Mouse (Mus musculus) gastrocnemius, adult 8-10 months (tissue): ENCODE results near the gene Ece1. TPM values are rescaled to one million over a fixed set of nuclear protein-coding genes. Genes with fewer than 3 reads are reported as not detected.
"Not testable (repeated sequence)": the region's sequence is repeated elsewhere in the genome, so short reads cannot be mapped to it uniquely, and the experiment has no call there.

ENCODE experiments used
- DNase-seq, 2 experiments: peaks; one replicate each; pipeline ENCODE4 v3.0.0; 2022; ENCODE audit warnings: low spot score in 2 of 2
- total RNA-seq, 4 experiments: library from RNA; stranded (reverse); gene quantifications; 2 replicates each; pipeline ENCODE4 v1.2.4; 2022

Ece1 gene
- total RNA-seq, 4 experiments from 2014 or later: 48.8 to 97.1 (median 69.4) TPM

DNA sequence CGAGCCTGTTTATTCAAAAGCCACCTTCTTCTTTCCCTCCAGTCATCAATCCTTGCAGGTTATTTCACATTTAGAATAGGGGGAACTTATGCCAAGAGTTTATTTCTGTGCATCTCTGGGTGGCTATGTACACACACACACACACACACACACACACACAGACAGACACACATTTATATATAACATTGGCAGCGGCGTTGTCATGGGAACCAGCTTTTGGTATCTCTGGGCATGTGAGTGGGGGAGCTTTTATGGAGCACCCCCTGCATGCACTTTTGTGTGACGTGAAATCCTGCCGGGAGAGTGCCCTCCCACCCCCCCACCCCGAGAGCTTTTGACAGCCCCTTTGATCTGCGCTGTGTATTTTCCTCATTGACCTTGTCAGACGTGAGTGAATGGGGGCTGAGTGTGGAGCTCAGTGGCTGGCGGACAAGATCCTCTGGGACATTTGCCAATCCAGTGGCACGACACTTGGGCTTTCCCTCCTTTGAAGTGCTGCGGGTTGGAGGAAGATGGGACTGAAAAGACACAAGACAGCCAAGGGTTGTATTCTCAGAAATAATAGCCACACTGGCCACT, 117.1 kb downstream of the Ece1 start:
- not testable (repeated sequence) for DNase-seq

DNA sequence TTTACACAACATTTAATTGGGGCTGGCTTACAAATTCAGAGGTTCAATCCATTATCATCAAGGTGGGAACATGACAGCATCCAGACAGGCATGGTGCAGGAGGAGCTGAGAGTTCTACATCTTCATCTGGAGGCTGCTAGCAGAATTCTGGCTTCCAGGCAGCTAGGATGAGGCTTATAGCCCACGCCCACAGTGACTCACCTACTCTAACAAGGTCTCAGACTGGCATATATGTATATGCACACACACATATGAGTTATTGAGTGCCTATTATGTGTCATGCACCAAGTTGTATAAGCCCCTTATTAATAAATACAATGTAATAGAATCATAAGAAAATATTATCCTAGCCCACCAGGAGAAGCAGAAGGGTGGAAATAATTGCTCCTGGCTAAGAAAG, 120.8 kb downstream of the Ece1 start:
- no peak for DNase-seq

DNA sequence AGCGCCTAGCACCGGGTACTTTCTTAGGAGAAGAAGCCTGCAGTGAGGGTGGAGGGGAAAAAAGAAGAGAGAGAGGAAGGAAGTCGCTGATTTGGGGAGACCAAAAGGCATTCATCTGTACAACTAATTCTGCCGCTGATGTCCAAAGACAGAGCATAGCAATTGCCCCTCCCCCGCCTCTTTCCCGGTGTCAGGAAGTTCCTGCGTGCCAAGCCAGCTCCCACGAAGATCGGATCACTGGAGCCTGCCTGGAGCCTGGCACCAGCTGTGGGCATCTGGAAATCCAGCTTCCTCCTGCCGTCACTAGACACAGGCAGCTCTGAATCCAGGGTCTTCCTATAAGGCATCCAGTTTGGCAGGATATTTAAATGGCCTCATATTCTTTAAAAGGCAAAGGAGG, 122.2 kb downstream of the Ece1 start:
- DNase-seq: no peak

DNA sequence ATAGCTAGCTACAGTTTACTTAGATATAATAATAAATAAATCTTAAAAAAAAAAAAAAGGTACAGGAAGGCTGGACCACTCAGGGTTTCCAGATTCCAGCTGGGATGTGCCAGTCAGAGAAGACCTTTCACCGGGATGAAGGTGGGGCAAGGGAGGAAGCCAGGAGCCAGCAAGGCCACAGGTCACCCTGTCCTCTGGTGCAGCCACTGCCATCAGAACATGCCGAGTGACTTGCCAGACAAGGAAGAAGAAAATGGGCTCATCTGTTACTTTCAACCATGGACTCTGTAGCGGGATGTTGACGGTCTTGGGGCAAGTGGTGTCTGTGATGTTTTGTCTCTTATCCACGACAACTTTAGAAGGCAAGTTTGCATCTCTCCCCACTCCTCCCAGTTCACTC, 122.7 kb downstream of the Ece1 start:
- no peak for DNase-seq

DNA sequence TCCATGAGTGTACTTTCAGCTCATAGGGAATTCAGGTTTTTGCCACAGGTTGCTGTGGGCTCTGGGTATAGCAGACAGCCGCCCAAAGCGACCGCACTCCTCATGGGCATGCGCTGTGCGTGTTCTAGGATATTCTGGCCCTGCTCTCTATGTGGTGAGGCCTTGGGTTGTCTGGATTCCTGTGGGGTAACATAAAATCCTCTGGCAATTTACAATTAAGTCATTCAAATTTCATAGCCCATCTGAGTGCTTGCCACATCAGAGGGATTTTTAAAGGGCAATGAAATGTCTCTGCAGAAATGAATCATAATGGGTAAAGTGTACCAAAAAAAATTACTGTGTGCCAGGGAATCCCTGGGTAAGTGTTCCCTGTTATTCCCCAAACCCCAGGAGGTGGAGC, 127.4 kb downstream of the Ece1 start:
- DNase-seq: no peak

DNA sequence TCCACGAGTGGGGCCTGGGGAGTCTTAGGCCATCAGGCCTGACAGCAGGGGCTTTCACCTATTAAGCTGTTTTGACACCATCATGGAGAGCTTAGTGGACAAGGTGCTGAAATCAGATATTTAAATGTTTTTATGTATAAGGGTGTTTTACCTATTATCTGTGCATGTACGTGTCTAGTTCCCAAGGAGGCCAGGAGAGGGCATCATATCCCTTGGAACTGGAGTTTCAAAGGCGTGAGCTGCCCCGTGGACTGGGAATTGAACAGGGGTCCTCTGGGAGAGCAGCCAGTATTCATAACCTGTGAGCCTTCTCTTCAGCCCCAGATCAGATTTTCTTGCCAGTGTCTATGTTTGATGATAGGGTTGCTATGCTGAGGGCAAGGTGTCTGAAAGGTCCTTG, 128.4 kb downstream of the Ece1 start:
- no peak for DNase-seq

DNA sequence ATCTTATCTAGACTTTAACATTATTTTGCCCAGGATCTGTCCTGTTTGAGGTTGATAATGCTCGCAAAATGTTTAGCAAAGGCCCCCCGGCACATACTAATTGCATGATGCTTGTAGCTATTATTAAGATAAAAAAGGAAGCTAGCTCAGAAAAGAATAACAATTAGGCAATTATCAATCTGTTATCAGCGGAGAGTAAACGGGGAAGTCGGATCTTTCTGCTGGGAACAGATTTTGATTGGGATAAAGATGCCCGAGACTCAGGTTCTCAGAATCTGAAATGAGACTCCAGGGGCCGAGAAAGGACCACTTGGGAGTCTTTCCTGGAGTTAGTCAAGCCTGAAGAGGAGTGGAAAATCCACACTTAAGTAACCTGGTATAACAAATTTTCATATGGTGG, 129.2 kb downstream of the Ece1 start:
- no peak for DNase-seq

DNA sequence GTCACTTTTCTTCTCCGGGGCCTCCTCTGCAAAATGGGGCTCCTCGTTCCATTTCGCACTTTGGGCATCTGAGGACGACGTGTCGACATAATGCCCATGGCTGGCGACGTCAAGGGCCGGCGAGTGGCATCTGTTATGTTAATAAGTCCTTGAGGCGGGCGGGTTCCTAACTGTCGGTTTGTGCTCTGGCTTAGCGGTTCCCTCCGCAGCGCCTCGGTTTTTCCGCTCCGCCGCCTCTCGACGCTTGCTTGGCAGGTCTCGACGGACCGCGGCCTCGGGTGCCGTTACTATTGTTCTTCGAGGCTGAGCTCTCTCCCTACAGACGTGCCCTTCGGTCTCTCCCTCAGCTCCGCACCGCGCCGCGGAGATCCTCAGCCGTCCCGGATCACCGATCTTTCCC, 130.9 kb downstream of the Ece1 start, which contains the start of gene Eif4g3:
Gene Eif4g3 (plus strand): TSS at position 133 of the 400 bp plus-strand sequence.
- no peak for DNase-seq

DNA sequence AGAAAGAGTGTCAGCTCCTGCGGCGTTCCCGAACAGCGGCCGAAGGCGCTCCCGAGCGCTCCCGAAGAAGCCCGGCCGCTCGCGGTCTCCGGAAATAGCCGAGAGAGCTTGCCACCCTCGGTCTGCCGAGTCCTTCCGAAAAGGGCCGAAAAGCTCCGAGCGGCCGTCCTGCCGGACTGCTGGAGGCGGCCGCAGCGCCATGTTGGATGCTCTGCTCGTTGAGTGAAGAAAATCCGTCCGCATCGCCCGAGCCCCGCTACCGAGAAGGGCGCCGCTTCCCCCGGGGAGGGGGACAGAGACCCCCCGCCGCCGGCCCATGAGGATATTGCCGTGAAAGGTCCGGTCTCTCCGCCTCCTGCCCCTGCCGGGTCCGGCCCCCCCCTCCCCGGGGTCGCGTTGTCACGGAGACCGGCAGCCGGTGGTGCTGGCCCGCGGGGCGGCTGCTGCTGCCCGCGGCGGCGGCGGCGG, 131.3 kb downstream of the Ece1 start:
- peak; percentile 98 for DNase-seq

DNA sequence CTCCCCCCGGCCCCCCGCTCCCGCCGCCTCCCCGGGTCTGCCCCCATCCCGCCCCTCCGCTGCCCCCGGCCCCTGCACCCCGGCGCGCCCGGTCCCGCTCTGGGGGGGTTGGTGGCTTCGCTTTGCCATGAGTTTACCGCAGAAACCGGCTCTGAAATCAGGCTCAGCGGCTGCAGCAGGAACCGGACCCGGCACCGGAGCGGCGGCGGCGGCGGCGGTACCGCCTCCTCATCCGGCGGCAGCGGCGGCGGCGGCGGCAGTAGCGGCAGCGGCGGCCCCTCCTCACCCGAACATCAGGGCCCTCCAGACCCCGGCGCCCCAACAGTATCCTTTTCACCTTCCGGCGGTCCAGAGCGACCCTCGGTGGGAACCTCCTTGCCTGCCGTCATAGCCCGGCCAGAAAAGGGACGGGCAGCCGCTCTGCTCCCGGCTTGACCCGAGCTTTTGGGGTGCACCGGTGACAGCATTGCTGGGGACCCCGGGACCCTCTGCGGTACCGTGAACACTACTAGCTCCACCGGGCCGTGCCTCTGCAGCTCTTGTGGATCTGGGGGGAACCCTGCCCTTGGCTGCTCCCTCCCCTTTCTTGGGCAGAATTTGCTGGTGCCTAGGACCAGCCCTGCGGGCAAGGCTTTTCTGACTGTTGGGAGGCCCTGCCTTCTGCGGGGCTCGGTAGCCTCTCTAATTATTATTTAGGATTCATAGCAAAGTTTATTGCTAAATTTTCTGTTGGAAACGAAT, 132.0 kb downstream of the Ece1 start:
- DNase-seq: peak in 1 of 2 experiments; percentile 11

DNA sequence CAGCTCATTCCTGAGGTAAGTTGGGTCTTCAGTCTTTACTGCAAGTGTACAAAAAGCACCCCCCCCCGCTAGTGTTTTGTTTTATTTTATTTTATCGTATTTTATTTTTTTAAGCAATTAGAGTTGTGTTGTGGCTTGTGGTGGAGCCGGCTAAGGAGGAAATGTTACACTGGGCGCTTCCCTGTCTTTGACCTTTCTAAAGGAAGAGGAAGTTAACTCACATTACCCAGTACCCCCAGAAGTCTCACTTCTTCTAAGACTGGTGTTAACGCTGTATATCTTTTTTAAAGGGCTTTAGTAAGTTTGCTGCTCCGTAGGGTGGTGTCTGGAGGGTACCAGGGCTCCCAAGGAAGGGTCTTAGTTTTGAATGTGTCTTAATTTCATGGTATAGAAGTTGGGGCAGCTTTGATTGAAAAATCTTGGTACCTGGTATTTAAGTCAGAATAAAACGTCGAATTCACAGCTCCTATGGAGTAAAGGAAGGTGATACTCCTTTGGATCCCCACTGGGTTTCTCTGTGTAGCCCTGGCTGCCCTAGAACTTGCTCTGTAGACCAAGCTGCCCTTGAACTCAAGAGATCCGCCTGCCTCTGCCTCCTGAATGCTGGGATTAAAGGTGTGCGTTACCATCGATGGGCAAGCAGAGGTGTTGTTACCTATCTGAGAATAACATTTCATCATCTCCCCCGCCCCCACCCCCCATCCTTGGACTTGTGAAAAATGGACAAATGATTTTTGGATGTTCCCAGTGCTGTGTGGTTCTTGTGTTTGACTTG, 132.7 kb downstream of the Ece1 start:
- DNase-seq: no peak

DNA sequence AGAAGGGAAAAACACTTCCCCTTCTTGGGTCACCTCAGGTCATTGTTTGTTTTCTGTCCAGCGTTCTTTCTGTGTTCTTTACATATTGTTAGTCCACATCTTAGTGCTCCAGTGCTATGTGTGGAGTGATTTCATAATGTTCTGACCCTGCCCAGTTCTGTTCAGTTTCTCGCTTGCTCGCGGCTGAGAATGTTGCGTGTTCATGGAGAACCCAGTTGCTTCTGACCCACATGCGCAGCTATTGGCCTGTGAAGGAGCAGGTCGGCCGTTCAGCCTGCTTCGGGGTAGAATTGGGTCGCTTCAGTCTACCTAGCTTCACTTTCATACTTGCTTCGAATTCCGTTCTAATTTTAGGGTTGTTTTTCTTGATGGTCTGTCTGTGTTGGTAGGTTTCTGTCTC, 133.4 kb downstream of the Ece1 start:
- DNase-seq: peak; percentile 23 to 40

DNA sequence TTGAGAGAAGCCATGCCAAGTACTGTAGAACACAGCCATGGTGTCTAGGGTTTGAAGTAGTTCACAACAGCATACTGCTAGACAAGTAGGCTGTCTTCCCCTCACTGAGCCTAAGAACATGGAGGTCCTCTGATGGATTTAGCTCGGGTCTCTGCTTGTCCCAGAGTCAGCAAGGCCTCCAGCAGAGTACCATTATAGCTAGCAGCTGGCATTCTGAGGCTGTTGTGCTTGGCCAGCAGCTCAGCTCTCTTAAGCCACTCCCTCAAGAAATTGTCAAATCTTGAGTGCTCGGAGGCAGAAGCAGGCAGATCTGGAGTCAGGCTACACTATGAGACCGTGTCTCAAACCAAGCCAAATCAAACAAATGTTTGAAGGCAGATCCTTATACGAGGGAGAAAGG, 136.2 kb downstream of the Ece1 start:
- no peak for DNase-seq

DNA sequence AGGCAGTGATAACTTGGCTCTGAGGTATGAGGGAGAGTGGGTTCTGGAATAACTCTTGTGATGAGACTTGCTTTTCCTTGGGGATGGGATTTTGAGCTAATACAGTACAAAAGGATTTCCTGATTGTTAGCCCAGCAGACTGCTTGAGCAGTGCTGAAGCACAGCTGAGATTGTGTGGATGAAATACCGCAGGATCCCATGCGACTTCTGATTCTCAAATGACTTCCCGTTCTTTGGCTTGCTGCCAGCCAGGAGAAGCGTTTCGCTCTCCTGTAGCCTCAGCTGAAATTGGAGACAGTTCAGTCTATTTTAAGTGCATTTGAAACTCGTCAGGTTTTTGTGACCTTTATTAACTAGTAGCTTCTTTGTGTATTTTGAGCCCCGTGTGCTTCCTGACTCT, 138.6 kb downstream of the Ece1 start:
- peak; percentile 58 to 75 for DNase-seq

DNA sequence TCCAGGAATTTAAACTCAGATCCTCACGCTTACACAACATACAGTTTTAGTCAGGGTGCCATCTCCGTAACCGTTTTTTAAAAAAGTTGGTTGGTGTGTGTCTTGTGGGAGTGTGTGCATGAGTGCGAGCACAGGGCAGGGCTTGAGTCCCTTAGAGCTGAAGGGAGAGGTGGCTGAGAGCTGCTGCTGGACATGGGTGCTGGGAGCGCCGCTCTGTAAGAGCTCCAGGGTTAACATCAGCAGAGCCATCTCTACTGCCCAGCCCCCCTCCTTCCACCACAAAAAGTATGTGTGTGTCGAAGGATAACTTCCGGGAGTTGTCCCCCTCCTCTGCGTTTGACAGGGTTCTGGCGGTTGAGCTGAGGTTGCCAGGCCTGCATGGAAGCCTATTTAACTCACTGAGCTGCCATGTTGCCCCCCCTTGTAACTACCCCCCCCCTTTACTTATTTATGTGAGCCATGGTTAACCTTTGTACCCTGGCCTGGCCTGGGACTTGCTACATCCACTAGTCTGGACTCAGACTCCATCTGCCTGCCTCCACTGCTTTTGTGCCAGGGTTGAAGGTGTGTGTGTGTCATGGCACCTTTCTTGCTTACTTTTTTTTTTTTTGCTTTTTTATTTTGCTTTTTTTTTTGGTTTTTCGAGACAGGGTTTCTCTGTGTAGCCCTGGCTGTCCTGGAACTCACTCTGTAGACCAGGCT, 142.0 kb downstream of the Ece1 start:
- no peak for DNase-seq

DNA sequence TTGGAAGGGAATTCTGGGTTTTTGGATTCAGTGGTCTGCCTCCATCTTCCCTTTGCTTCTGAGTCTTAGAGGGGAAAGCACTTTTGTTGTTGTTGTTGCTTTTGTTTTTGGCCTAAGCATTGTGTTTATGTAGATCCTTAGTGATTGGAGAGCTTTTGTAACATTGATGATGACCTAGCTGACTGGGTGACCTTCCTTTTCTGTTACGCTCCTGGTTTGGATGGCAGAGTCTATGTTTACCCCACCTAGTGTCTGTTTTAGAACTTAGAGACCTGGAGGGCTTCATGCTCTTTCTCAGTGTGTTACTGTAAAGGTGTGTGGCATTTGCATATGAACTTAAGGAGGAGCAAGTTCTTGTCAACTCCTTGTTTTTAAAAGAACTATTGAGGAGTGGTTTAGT, 143.7 kb downstream of the Ece1 start:
- DNase-seq: no peak

DNA sequence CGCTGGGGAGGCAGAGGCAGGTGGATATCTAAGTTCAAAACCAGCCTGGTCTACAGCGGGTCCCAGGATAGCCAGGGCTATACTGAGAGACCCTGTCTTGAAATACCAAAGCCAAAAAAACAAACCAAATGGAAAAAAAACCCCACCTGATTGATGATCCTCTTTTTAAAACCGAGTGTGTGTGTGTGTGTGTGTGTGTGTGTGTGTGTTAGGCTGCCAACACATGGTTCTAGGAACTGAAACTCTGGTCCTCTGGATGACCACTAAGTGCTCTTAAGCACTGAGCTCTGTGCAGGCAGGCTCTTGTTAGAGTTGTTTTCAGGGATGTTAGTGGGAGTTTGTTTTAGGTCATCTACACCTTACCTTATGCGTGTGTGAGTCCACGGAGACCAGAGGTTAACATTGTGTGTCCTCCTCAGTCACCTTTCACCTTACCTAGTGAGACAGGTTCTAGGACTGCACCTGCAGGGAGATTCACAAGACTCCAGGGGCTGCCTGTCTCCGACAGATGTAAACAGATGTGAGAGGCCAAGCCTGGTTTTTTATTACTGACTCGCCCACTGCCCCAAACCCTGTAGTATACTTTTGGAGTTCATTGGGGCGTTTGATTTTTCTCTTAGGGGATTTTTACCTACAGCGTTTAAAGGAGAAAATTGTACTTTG, 145.0 kb downstream of the Ece1 start:
- no peak for DNase-seq

DNA sequence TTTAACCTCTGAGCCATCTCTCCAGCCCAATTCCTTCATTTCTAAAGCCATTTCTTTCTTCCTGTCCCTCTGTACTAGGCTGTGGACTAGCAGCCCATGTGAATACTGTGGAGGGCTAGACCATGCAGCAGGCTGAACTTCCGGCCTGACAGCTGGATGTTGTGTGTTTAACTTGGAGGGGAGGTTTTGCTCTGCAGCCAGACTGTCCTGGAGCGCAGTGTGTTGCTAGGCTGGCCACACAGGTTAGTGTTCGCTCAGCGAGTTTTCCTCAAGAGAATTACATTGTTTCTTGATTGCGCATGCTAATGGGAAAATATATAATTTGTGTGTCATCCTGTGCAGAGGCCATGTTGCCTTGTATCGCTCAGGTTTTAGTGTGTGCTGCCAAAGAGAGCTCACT, 146.6 kb downstream of the Ece1 start:
- no peak for DNase-seq

DNA sequence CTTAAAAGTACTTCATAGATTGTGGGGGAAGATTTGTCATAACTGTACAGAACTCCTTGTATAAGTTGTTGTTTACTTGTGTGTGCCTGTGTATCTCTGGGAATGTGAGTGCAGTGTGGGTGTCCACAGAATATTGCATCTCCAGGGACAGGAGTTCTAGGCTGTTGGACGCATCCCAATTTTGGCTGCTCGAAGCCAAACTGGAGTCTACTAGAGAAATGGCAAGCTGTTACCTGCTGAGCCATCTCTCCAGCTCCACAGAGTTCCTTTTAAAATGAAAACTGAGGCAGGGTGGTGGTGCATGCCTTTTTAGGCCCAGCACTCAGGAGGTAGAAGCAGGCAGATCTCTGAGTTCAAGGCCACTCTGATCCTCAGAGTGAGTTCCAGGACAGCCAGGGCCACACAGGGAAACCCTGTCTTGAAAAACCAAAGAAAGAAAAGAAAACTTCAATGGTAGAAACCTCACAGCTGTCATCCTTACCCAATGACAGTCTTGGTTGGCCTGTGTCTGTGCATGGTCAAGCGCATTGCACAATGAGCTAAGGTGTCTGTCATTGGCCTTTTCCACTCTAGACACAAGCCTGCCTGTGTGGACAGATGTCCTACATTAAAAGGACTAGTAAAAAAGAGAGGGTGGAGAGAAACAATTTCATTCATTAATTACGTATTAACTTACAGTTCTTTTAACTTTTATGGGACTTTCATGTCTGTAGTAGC, 147.9 kb downstream of the Ece1 start:
- DNase-seq: no peak

DNA sequence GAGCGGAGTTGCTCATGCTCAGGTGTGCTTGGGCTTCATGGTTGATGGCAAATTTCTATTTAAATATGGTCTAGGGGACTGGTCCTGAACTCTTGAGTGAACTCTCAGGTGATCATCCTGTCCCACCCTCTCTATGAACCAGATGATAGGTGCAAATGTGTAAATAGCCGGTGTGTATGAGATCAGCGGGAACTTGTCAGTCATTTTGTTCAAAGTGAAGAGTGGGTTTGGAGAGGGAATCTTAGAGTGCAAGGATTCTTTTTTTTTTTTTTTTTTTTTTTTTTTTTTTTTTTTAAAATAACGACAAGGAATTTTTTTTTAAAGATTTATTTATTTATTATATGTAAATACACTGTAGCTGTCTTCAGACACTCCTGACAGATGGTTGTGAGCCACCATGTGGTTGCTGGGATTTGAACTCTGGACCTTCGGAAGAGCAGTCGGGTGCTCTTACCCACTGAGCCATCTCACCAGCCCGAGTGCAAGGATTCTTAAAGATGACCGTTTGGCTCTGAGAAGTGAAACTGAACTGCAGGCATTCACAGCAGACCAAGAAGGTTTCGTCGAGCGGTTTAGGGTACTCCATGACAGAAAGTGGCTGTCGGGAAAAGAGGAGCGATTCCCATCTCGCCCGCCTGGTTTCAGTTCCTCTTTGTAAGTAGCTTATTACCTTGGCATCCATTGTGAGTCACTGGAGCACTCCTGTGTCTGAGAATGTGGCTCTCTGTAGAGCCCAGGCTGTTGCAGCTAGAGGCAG, 151.9 kb downstream of the Ece1 start:
- no peak for DNase-seq
